Mouse (Mus musculus) kidney, postnatal 36 days (tissue): ENCODE data around the gene Gal.
A peak's percentile ranks its signal among the peaks of the same experiment; 100 is the strongest.

Experiments used
- DNase-seq, 2 experiments: peaks; one replicate each; pipeline ENCODE4 v3.0.0; 2021 to 2022; ENCODE audit warnings: mixed read lengths in 2 of 2

Gal gene

GRCm38 (mm10) chr19:3405531-3406281, 8.6 kb downstream of the Gal start:
- no peak for DNase-seq

- DNase-seq = no peak
Observed at GRCm38 (mm10) chr19:3404030-3404429, 10.3 kb downstream of the Gal start.

- DNase-seq = no peak
Observed at GRCm38 (mm10) chr19:3402390-3402789, 12.0 kb downstream of the Gal start.

GRCm38 (mm10) chr19:3401943-3402342, 12.4 kb downstream of the Gal start:
- no peak for DNase-seq

GRCm38 (mm10) chr19:3401504-3401903, 12.8 kb downstream of the Gal start:
- DNase-seq = no peak

- DNase-seq = no peak
Observed at GRCm38 (mm10) chr19:3400057-3400456, 14.3 kb downstream of the Gal start.

- DNase-seq = no peak
Observed at GRCm38 (mm10) chr19:3394216-3394615, 20.1 kb downstream of the Gal start.

- no peak for DNase-seq
Observed at GRCm38 (mm10) chr19:3392384-3392783, 22.0 kb downstream of the Gal start.

- peak; percentile 88 to 95 for DNase-seq
Observed at GRCm38 (mm10) chr19:3389089-3389488, 25.3 kb downstream of the Gal start.

GRCm38 (mm10) chr19:3388629-3389057, 25.7 kb downstream of the Gal start, which contains the start of gene Tesmin:
Gene Tesmin, plus strand, starts transcription at chr19:3388857.
- DNase-seq = peak; percentile 91 to 97

GRCm38 (mm10) chr19:3388061-3388460, 26.3 kb downstream of the Gal start:
- DNase-seq = peak in 1 of 2 experiments; percentile 49

- DNase-seq = no peak
Observed at GRCm38 (mm10) chr19:3378614-3379013, 35.7 kb downstream of the Gal start.

GRCm38 (mm10) chr19:3376966-3377715, 37.2 kb downstream of the Gal start:
- DNase-seq = peak in 1 of 2 experiments; percentile 54

- DNase-seq = no peak
Observed at GRCm38 (mm10) chr19:3375945-3376495, 38.3 kb downstream of the Gal start.

GRCm38 (mm10) chr19:3374028-3374427, 40.3 kb downstream of the Gal start:
- DNase-seq = peak in 1 of 2 experiments; percentile 54

GRCm38 (mm10) chr19:3373380-3373779, 41.0 kb downstream of the Gal start:
- DNase-seq = peak; percentile 49 to 70

- peak in 1 of 2 experiments; percentile 44 for DNase-seq
Observed at GRCm38 (mm10) chr19:3368276-3368675, 46.1 kb downstream of the Gal start.

GRCm38 (mm10) chr19:3365089-3365488, 49.3 kb downstream of the Gal start:
- no peak for DNase-seq

GRCm38 (mm10) chr19:3363510-3363909, 50.8 kb downstream of the Gal start:
- no peak for DNase-seq
